Mouse (Mus musculus) spleen, postnatal 14 days (tissue): ENCODE results near the gene Dis3l.
A peak's percentile ranks its signal among the peaks of the same experiment; 100 is the strongest.
"Not testable (repeated sequence)": the region's sequence is repeated elsewhere in the genome, so short reads cannot be mapped to it uniquely, and the experiment has no call there.

ENCODE experiments used
- DNase-seq, 2 experiments: peaks; one replicate each; pipeline ENCODE4 v3.0.0; 2021 to 2022; ENCODE audit warnings: low spot score in 2 of 2

Gene Dis3l

DNA sequence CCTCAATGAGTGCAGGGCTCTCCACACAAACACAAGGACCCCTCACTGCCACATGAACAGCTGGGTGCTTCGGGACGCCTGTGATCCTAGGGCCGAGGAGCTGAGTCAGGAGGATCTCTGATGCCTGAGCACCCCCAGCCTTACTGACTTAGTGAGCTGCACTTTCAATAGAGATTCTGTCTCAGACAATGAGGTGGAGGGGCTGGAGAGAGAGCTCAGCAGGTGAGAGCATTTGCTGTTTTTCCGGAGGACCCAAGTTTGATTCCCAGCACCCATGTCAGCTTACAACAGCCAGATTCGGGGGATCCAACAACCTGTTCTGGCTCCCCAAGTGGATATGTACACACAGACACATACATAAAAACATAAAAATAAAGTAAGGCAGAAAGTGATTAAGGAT lies 24.1 kb downstream of the Dis3l start:
- DNase-seq: no peak

DNA sequence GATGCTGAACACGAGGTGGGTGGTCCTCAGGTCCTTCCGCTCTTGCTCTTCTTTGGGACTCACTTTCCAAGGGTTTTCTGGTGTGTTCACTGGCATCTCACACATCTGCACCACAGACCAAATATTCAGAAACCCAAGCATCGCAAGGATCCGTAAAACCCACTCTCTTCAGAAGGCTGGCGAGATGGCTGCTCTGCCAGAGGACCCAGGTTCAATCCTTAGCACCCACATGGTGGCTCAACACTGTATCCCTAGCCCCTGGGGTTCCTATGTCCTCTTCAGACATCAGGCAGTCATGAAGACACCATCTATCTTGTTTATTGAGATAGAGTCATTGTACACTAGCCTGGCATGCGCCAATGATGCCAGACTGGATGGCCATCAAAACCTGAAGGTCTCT lies 26.4 kb downstream of the Dis3l start:
- DNase-seq: no peak

DNA sequence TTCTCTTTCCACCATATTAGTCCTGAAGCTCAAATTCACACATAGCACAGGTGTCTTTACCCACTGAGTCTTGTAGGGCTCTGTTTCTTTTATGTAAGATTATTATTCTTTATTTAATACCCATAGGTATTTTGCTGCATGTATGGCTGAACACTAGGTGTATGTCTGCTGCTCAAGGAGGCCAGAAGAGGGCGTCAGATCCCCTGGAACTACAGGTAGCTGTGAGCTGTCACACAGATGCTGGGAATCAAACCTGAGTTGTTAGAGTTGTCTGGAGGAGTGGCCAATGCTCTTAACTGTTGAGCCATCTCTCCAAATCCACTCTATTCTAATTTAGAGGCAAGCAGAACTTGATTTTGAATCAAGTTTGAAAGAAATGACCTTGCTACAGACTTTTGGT lies 29.0 kb downstream of the Dis3l start:
- DNase-seq: no peak

DNA sequence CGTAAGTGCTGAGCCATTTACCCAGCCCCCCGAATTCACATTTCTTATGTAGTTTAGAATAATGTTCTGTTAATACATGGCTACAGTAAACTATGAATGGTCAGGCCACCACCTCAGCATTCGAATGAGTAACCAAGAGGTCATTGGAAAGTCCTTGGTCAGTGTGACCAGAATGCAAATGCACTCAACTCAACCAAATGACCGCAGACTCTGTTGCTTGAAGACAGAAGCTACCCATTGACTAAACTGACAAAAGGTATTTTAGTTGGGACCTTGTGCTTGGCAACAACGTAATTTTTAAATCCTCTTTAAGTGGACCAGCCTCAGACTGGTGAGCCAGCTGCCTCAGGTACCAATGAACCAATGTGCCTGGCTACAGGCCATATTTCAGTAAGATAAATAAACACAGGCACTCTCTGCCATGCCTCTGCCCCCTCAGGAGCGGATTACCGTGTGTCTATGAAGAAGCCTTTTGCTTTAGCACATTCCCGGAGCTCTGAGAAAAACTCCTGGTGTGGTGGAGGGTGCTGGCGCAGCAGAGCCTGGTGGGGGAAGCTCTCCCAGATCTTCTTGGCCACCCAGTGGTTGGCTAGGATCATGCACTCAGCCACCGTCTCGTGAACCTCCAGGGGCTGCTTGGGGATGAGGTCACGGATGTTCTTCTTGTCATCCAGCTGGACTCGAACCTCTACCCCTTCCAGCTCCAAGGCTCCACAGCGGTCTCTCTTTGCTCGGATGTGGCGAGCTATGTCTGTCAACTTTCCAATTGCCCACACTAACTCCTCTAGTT lies 29.9 kb downstream of the Dis3l start:
- no peak for DNase-seq

DNA sequence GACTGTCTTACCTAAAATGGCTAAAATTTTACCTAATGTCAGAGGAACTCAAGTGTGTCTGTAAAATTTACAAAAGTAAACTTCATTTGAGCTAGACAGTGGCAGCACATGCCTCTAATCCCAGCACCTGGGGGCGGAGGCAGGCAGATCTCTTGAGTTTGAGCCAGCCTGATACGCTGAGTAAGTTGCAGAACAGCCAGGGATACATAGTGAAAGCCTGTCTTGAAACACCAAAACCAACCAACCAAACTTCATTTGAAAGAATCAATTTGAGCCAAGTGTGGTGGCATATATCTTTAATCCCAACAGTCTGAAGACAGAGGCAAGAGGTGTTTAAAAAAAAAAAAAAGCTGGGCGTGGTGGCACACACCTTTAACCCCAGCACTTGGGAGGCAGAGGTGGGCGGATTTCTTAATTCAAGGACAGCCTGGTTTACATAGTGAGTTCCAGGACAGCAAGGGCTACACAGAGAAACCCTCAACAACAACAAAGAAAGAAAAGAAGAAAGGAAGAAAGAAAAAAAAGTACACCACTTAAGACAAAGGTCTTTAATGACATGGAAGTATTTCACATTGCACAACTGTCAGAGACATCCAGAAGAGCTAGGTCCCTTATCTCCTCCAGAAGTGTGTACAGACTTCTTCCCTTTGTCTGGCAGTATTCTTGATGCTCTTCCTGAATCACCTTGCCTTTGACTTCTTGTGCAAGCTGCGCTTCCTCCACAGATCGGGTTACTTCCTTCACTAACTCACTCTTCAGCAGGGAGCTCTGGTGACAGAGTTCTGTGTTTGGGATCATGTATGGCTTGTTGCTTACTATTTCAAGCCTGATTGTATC lies 34.4 kb downstream of the Dis3l start:
- DNase-seq: no peak

DNA sequence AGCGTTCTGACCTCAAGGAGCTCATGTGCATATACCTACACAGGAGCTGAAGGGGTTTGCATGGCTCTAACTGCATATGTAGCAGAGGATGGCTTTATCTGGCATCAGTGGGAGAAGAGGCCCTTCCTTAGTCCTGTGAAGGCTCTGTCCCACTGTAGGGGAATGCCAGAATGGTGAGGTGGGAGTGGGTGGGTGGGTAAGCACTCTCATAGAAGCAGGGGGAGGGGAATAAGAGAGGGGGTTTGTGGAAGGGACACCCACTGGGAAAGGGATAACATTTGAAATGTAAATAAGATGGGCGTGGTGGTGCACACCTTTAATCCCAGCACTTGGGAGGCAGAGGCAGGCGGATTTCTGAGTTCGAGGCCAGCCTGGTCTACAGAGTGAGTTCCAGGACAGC lies 38.0 kb downstream of the Dis3l start:
- DNase-seq: not testable (repeated sequence)

DNA sequence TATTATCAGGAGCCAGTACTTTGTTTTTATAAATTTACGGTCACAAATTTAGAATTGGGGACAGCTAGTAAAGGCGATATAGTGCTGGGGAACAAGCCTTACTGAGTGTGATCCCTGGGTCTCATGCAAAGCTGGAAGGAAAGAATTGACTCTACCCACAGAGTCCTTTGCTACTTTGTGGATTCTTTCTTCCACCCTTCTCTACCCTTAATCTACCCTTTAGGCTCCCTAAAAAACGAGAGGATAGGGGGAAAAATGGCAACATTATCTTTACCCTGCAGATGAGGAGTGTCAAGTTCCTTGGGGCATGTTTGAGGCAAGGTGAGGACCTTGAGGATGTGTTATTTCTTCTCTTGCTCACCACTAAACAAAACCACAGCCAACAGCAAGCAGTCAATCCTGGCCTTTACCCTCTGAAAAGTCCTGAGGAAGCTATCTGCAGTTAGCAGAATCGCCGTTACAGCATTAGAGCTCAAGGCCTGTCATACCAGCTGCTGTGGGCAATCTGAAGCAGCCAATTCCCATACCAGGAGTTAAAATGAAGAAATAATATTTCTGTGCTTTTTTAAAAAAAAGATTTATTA lies 58.6 kb downstream of the Dis3l start:
- DNase-seq: no peak

DNA sequence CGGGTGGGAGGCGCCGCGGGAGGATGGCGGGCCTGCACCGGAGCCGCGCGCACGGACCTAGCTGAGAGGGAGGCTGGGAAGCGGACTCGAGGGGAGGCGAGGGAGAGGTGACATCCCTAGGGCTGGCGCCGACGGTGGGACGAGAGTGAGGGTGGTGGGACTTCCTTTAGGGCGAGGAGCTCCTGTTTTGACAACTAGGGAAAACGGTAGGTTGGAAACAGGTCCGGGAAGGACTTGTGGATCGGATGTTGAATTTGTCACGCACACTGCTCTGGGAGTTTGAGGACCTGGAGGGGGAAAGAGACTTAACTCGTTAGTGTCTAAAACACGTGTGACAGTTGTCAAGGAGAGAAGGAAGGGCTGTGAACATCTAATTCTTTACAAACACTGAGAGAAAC lies 59.3 kb downstream of the Dis3l start:
- DNase-seq: no peak

DNA sequence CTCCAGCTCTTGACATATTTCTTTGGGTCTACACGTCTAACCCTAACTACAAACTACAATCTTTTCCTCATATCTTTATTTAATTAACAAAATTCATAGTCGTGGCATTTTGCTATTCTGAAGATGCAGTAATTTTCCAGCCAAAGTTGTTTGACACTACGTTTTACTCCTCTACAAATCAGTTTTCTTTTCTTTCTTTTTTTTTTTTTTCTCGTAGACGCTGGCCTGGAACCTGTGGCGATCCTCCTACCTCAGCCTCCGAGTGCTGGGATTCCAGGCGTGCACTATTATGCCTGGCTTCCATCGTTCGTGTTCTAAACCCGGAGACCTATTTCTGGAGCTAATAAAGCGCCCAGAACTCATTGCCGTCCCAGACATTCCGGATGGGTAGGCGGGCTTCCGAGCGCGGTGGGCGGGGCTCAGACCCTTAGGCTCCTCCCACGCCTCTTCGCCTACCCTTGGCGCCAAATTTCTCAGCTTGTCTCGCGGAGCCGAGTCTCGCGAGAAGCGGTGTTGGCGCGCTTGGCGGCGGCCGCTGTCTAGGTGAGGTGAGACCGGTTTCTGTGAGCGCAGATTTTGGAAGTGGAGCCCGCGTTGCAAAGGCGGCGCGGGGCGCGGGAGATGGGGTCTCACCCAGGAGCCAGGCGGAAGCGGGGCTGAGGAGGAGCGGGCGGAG lies 59.8 kb downstream of the Dis3l start, which contains the start of gene Tipin:
TSS of gene Tipin (plus strand) at position 477 of the 676 bp plus-strand sequence.
- DNase-seq: peak; percentile 93 to 96

DNA sequence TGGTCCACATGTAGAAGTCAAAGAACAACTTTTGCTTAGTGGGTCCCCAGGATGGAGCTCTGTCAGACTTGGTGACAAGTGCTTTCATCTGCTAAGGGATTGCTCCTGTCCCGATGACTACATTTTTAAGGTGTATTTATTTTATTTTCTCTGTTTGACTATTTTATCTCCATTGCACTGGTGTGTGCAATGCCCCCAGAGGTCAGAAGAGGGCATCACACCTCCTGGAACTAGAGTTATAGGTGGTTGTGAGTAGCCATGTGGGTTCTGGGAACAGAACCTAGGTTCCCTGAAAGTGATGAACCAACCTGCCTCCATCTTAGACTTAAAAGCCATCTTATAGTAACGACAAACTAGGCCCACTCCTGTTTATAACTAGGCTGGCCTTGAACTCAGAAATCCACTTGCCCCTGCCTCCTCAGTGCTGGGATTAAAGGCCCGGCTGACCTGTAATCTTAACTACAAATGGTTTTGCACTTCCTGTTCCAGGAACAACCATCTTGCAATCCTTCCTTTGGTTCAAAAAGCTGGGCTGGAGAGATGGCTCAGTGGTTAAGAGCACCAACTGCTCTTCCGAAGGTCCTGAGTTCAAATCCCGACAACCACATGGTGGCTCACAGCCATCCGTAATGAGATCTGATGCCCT lies 62.3 kb downstream of the Dis3l start:
- DNase-seq: no peak

DNA sequence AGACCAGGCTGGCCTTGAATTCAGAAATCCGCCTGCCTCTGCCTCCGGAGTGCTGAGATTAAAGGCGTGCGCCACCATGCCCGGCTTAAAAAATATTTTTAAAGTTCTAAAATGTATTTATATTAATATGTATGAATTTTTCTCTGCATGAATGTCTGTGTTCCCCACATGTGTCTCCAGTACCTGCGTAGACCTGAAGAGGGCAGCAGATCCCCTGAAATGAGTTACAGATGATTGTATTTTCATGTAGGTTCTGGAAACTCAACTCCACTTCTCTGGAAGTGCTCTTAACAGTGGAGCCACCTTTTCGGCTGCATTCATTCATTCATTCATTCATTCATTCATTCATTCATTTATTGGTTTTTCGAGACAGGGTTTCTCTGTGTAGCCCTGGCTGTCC lies 63.4 kb downstream of the Dis3l start:
- peak; percentile 56 to 75 for DNase-seq

DNA sequence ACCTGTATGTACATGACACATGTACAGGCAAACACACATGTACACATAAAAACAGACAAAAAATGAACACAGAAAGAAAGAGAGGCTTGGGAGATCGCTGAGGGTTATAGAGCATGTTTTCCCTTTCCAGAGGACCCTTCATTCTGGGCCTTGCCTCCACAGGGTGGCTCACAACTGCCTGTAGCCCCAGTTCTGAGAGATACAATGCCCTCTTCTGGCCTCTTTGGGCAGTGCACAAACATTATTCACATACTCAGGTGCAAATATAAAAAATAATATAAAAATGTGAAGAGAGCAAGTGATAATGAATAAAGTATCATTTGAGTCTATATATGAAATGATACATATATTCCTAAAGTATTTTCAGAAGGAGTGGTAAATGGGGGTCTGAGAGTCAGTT lies 66.2 kb downstream of the Dis3l start:
- DNase-seq: peak in 1 of 2 experiments; percentile 13

DNA sequence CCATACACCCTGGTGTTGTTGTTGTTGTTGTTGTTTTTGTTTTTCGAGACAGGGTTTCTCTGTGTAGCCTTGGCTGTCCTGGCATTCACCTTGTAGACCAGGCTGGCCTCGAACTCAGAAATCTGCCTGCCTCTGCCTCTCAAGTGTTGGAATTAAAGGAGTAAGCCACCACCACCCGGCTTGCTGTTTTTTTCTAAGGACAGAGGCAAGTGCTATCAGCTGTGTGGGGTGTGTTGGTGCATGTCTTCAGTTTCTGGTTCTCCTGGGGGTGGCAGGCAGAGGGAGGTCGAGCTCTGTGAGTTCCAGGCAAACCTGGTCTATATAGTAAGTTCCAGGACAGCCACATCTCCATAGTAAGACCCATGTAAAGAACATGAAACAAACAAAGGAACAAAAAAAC lies 66.8 kb downstream of the Dis3l start:
- no peak for DNase-seq

DNA sequence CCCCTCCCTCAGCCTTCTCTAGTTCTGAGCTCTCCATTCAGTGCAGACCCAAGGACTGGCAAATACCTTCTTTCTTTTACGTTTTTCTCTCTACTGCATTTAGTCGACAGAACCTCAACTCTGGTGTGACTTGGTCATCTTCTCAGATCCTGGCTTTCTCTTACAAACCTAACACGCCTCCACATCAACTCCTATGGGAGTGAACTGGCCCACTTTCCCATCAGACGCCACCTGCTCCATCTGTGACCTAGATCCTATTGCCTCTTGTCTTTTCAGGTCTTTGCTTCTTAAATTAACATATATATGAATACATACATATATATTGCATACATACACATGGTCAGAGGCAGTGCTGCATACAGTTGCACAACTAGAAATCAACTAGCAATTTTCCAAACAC lies 67.3 kb downstream of the Dis3l start:
- no peak for DNase-seq

DNA sequence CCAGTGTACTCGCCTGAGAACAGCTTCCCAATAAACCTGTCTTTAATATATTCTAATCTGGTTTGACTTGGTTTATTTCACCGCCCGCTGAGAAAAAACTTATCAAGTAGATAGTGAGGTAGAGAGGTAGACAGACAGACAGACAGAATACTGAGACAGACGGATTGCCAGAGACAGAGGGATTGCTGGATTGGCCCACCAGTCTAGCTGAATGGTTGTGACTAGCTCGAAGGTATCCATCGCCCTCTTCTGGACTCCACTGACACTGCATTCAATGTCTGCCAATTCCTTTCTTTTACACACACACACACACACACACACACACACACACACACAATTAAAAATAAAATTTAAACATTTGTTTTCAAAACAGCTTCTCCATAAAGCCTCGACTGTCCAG lies 68.5 kb downstream of the Dis3l start:
- peak in 1 of 2 experiments; percentile 28 for DNase-seq

DNA sequence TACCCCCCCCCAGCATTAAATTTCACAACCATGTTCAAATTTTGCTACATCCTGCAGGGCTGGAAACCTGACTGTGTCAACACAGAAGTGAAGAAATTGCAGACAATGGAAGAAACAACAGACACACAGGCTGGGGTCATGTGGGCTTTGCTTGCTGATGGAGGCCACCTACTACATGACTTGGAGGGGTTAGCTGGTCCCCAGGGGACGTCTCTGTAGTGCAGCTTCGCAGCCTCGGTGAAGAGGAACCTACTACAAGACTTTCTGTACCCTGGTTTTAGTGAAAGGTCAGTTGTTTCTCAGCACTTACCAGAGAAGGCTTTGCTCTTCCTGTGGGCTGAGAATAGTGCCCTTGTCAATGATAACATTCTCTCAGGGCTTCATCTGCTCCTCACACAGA lies 69.8 kb downstream of the Dis3l start:
- no peak for DNase-seq

DNA sequence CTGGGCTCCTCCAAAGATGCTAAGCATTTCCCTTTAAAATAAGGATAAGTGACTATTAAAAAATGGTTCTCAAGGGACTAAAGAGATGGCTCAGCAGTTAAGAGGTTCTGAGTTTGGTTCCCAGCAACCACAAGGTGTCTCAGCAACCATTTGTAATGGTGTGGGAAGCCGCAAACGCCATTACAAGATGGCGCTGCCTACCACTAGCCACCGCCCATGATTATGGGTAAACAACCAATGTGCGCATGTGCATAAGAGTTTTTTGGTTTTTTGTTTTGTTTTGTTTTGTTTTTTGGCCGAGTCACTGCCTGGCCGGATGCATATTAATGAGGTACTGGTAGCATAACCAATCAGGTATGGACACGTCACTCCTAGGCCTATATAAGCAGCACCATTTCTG lies 72.3 kb downstream of the Dis3l start:
- DNase-seq: not testable (repeated sequence)

DNA sequence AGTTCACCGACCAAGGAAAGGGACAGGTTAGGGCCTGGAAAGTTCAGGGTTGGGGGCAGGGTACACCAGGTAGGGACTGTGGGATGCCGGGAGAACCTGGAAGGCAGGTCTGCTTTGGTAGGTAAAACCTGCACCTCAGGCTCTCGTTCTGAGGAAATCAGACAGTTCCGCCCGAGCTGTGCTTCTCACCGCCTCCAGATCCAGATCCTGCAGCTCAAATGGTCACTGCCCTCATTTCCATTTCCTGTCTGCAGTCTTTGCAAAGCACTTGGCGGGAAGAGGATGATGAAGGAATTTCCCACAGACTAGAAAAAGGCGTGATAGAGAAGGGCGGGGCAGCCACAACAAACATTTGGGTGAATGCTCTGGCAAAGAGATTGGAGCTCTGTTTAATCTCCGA lies 72.9 kb downstream of the Dis3l start:
- no peak for DNase-seq

DNA sequence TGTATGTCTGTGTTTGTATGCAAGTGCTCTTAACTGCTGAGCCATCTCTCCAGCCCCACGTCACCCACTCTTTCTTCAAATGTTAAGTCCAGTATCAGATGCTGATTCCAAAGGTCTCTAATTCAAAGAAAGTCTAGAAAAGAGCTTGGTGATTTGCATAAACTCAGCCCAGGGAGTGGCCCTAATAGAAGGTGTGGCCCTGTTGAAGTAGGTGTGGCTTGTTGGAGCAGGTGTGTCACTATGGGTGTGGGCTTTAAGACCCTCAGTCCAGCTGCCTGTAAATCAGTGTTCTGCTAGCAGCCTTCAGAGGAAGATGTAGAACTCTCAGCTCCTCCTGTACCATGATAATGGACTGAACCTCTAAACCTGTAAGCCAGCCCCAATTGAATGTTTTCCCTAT lies 73.9 kb downstream of the Dis3l start:
- DNase-seq: no peak

DNA sequence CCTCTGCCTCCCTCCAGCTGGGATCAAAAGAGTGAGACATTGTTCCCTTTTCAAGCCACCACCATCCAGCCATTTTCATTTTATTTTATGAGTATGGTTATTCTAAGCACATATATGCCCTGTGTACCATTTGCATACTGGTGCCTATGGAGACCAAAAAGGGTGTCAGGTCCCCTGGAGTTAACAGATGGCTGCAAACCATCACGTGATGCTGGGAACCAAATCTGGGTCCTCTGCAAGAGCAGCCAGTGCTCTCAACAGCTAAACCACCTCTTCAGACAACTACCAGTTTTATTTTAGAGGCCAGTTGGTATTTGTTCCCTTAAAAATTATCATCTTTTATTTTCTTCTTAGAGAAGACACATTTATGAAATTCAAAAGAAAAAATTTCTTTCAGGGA lies 76.3 kb downstream of the Dis3l start:
- DNase-seq: no peak

DNA sequence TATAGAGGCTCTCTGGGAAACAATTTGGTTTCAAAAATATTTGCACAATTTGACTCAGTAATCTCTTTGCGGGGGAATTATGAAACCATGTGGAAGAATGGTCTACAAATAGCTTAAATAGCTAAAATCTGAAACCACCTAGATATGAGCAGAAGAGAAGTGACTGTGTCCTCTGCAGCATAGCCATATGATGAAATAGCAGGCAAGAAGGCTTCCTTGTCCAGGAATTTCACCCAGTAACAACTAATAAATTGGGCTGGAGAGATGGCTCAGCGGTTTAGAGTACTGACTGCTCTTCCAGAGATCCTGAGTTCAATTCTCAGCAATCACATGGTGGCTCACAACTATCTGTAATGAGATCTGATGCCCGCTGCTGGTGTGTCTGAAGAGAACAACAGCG lies 80.1 kb downstream of the Dis3l start:
- no peak for DNase-seq

DNA sequence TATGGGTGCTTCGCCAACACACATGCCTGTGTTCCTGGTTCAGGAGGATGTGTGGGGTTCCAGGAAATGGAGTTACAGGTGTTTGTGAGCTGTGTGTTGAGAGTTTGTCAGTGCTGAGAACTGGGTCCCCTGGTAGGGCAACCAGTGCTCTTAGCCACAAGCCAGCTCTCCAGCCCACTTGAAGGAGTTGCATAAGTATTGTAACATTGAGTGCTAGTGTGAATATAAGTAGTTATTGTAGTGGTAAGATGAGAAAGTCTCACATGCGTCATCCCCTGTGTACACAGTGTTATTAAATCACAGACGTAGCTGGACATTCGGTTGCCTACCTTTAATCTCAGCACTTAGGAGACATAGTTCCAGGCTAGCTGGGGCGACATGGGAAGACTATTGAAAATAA lies 81.2 kb downstream of the Dis3l start:
- no peak for DNase-seq
